Mouse (Mus musculus) kidney, postnatal 36 days (tissue): ENCODE data around the gene Tubgcp5.

Source experiments
- DNase-seq, 2 experiments: peaks; one replicate each; pipeline ENCODE4 v3.0.0; 2021 to 2022; ENCODE audit warnings: mixed read lengths in 2 of 2

The Tubgcp5 gene

GRCm38 (mm10) chr7:55855597-55855996 is 61.6 kb downstream of the Tubgcp5 start:
- no peak for DNase-seq

GRCm38 (mm10) chr7:55856741-55857140 is 62.8 kb downstream of the Tubgcp5 start:
- DNase-seq, result no peak

- DNase-seq, result no peak
Measured at GRCm38 (mm10) chr7:55857729-55858128, 63.8 kb downstream of the Tubgcp5 start.

GRCm38 (mm10) chr7:55858836-55859517 is 65.0 kb downstream of the Tubgcp5 start:
- no peak for DNase-seq

- no peak for DNase-seq
Measured at GRCm38 (mm10) chr7:55859518-55859872, 65.5 kb downstream of the Tubgcp5 start.

GRCm38 (mm10) chr7:55859956-55860355 is 66.0 kb downstream of the Tubgcp5 start:
- no peak for DNase-seq

- no peak for DNase-seq
Measured at GRCm38 (mm10) chr7:55861175-55861574, 67.2 kb downstream of the Tubgcp5 start.

- no peak for DNase-seq
Measured at GRCm38 (mm10) chr7:55865044-55865443, 71.1 kb downstream of the Tubgcp5 start.

GRCm38 (mm10) chr7:55865750-55866416 is 71.9 kb downstream of the Tubgcp5 start:
- no peak for DNase-seq

- no peak for DNase-seq
Measured at GRCm38 (mm10) chr7:55868247-55868646, 74.3 kb downstream of the Tubgcp5 start.

GRCm38 (mm10) chr7:55869220-55869619 is 75.3 kb downstream of the Tubgcp5 start:
- peak; percentile 53 to 63 for DNase-seq

- DNase-seq, result peak; percentile 19 to 29
Measured at GRCm38 (mm10) chr7:55870340-55871020, 76.5 kb downstream of the Tubgcp5 start.

- no peak for DNase-seq
Measured at GRCm38 (mm10) chr7:55871476-55871875, 77.5 kb downstream of the Tubgcp5 start.

GRCm38 (mm10) chr7:55874703-55875102 is 80.7 kb downstream of the Tubgcp5 start:
- DNase-seq, result no peak

GRCm38 (mm10) chr7:55877721-55878120 is 83.8 kb downstream of the Tubgcp5 start:
- DNase-seq, result peak in 1 of 2 experiments; percentile 38

GRCm38 (mm10) chr7:55880882-55881281 is 86.9 kb downstream of the Tubgcp5 start:
- DNase-seq, result no peak
